Mouse (Mus musculus): Measurements from ENCODE around the gene Kcnip3. TPM values are rescaled to one million over a fixed set of nuclear protein-coding genes. Genes with fewer than 3 reads are reported as not detected.

Gene Kcnip3
- total RNA-seq, 1 experiment from 2014 or later, result 4.0 TPM

- ATAC-seq (replicated peaks; ENCODE audit: low read depth, poor library complexity, severe bottlenecking), result no peak
These were observed 103.5 kb downstream of the Kcnip3 start for GRCm38 (mm10) chr2:127418266-127418970.

- ATAC-seq (replicated peaks; ENCODE audit: low read depth, poor library complexity, severe bottlenecking), result no peak
These were observed 105.2 kb downstream of the Kcnip3 start for GRCm38 (mm10) chr2:127416706-127417105.

- no peak for ATAC-seq (replicated peaks; ENCODE audit: low read depth, poor library complexity, severe bottlenecking)
These were observed 106.1 kb downstream of the Kcnip3 start for GRCm38 (mm10) chr2:127415806-127416205.

GRCm38 (mm10) chr2:127411126-127411525, 110.8 kb downstream of the Kcnip3 start:
- ATAC-seq (replicated peaks; ENCODE audit: low read depth, poor library complexity, severe bottlenecking), result no peak

Other genes with a start within 250 kb of the Kcnip3 start
- 144 and 157 TPM in 2 replicates for gene Dusp2, start 185.9 kb downstream of the Kcnip3 start, total RNA-seq (2017)
- gene Astl, start 183.5 kb downstream of the Kcnip3 start, total RNA-seq (2017), result not detected in 2 replicates
- gene Adra2b, start 158.9 kb downstream of the Kcnip3 start, total RNA-seq (2017), result 0.14 TPM in 1 of 2 replicates, not detected in the other
- gene Gpat2, start 96.9 kb downstream of the Kcnip3 start, total RNA-seq (2017), result not detected in 2 replicates
- 5.6 and 12.8 TPM in 2 replicates for gene Fahd2a, start 77.5 kb downstream of the Kcnip3 start, total RNA-seq (2017)
- gene Prom2, start 19.4 kb upstream of the Kcnip3 start, total RNA-seq (2017), result not detected in 2 replicates
- 1.7 and 2.7 TPM in 2 replicates for gene Zfp661, start 65.0 kb upstream of the Kcnip3 start, total RNA-seq (2017)
- gene Mrps5, start 65.1 kb upstream of the Kcnip3 start, total RNA-seq (2017), result 80.0 and 148 TPM in 2 replicates
- not detected in 2 replicates for gene Mal, start 134.6 kb upstream of the Kcnip3 start, total RNA-seq (2017)
- gene Mall, start 207.8 kb upstream of the Kcnip3 start, total RNA-seq (2017), result not detected in 2 replicates